Mouse (Mus musculus) kidney, adult 11 months (tissue): ENCODE measurements around the gene Rdh9.

ENCODE experiments used
- DNase-seq: peaks from one replicate; pipeline ENCODE4 v3.0.0; 2022

Rdh9 gene

GRCm38 (mm10) chr10:127776011-127776410 is at the start of gene Rdh9:
Gene Rdh9 (plus strand): TSS chr10:127776386.
- DNase-seq: peak; percentile 3

GRCm38 (mm10) chr10:127728437-127728836 is 47.7 kb upstream of the Rdh9 start:
- no peak for DNase-seq

- DNase-seq: no peak
Observed at GRCm38 (mm10) chr10:127730285-127730932, 45.8 kb upstream of the Rdh9 start.

GRCm38 (mm10) chr10:127730933-127731310 is 45.3 kb upstream of the Rdh9 start:
- DNase-seq: no peak

GRCm38 (mm10) chr10:127731397-127731796 is 44.8 kb upstream of the Rdh9 start:
- no peak for DNase-seq

- DNase-seq: no peak
Observed at GRCm38 (mm10) chr10:127734434-127734833, 41.8 kb upstream of the Rdh9 start.

- no peak for DNase-seq
Observed at GRCm38 (mm10) chr10:127736266-127736665, 39.9 kb upstream of the Rdh9 start.

- DNase-seq: no peak
Observed at GRCm38 (mm10) chr10:127736916-127737315, 39.3 kb upstream of the Rdh9 start.

GRCm38 (mm10) chr10:127737552-127737951 is 38.6 kb upstream of the Rdh9 start:
- DNase-seq: no peak

- peak; percentile 66 for DNase-seq
Observed at GRCm38 (mm10) chr10:127738151-127738882, 37.9 kb upstream of the Rdh9 start.

GRCm38 (mm10) chr10:127739083-127739660 is 37.0 kb upstream of the Rdh9 start, which contains the start of gene Zbtb39:
Gene Zbtb39 (plus strand): TSS chr10:127739538.
- peak; percentile 71 for DNase-seq

GRCm38 (mm10) chr10:127739661-127740161 is 36.5 kb upstream of the Rdh9 start:
- DNase-seq: peak; percentile 40

- peak; percentile 58 for DNase-seq
Observed at GRCm38 (mm10) chr10:127744661-127745060, 31.5 kb upstream of the Rdh9 start.

- no peak for DNase-seq
Observed at GRCm38 (mm10) chr10:127745886-127746285, 30.3 kb upstream of the Rdh9 start.

GRCm38 (mm10) chr10:127747254-127747653 is 28.9 kb upstream of the Rdh9 start:
- DNase-seq: peak; percentile 65

- peak; percentile 83 for DNase-seq
Observed at GRCm38 (mm10) chr10:127748847-127749612, 27.2 kb upstream of the Rdh9 start.

- no peak for DNase-seq
Observed at GRCm38 (mm10) chr10:127750136-127750777, 25.9 kb upstream of the Rdh9 start.

- DNase-seq: peak; percentile 49
Observed at GRCm38 (mm10) chr10:127751548-127751947, 24.6 kb upstream of the Rdh9 start, which contains the start of gene Gpr182. Gene Gpr182 (minus strand): TSS chr10:127751732.

GRCm38 (mm10) chr10:127754566-127755166 is 21.5 kb upstream of the Rdh9 start:
- DNase-seq: peak; percentile 29

- peak; percentile 7 for DNase-seq
Observed at GRCm38 (mm10) chr10:127755246-127755645, 20.9 kb upstream of the Rdh9 start.

- DNase-seq: peak; percentile 8
Observed at GRCm38 (mm10) chr10:127755770-127756468, 20.3 kb upstream of the Rdh9 start.
